Mouse (Mus musculus) Patski (cell line): ENCODE data around the gene Srgap2. TPM values are rescaled to one million over a fixed set of nuclear protein-coding genes. Genes with fewer than 3 reads are reported as not detected.

ENCODE experiments used
- ATAC-seq: fragments of 100-300 bp; one replicate; pipeline ENCODE4 v1.8.0; 2021
- CTCF ChIA-PET: fragments of 350-600 bp; sonication (Branson Sonifier 250); formaldehyde crosslinking; loops from one replicate; lab custom pipeline; 2022; ENCODE audit warnings: inconsistent platforms; lab: Charles Lee
- POLR2A ChIA-PET: fragments of 350-600 bp; sonication (Branson Sonifier 250); formaldehyde crosslinking; loops from one replicate; lab custom pipeline; 2022; ENCODE audit warnings: antibody characterized with exemption, inconsistent platforms; lab: Charles Lee
- DNase-seq: peaks from one replicate; pipeline ENCODE4 v3.0.0-alpha.2; 2011; ENCODE audit warnings: low read depth, low spot score
- H3K27me3 ChIP-seq: fragments of 371-371 bp; one replicate; pipeline ENCODE4 v1.5.1; 2021
- CTCF ChIP-seq: fragments of 100-300 bp; IDR thresholded peaks from one replicate; pipeline ENCODE4 v1.5.1; 2021
- in situ Hi-C: fragments of 300-500 bp; cut with MboI; formaldehyde crosslinking; loops from 3 replicates; pipeline ENCODE4 v1.11.1; 2018; ENCODE audit warnings: low pct_unique_long_range_greater_than_20kb, mixed read lengths
- polyA plus RNA-seq: library from polyadenylated mRNA; unstranded; gene quantifications from one replicate; pipeline ENCODE4 v1.2.3, GENCODE M21; 2021

Gene Srgap2
- polyA plus RNA-seq, 1 experiment from 2014 or later, result 29.4 TPM

GRCm38 (mm10) chr1:131420660-131421059 is 106.5 kb downstream of the Srgap2 start:
- in situ Hi-C loops, result no loop called here
- TF ChIP-seq CTCF, result no peak
- CTCF ChIA-PET, result interaction anchor here (1.1 to 1.8 kb wide), 2 partner anchors 10 to 26 kb away, joined by 3 to 6 read pairs; no protein-coding TSS in a partner anchor
- ATAC-seq (no peak), DNase-seq (no peak)
- H3K27me3 ChIP-seq, result no peaks in the 10 kb centered on the region
- POLR2A ChIA-PET, result no interaction called here

- CTCF ChIA-PET, result interaction anchor here (1.0 kb wide), 1 partner anchor 9 kb away, joined by 3 read pairs; no protein-coding TSS in a partner anchor
These were observed 107.8 kb downstream of the Srgap2 start for GRCm38 (mm10) chr1:131419307-131419706.

GRCm38 (mm10) chr1:131417821-131418660 is 109.1 kb downstream of the Srgap2 start:
- in situ Hi-C loops, result no loop called here
- no peak for TF ChIP-seq CTCF

More at GRCm38 (mm10) chr1:131419307-131419706, 107.8 kb downstream of the Srgap2 start:
- POLR2A ChIA-PET, result no interaction called here
- in situ Hi-C loops, result no loop called here
- no peak for ATAC-seq
- DNase-seq, result no peak
- no peak for TF ChIP-seq CTCF
- no peaks in the 10 kb centered on the region for H3K27me3 ChIP-seq

GRCm38 (mm10) chr1:131417059-131417750 is 109.9 kb downstream of the Srgap2 start:
- TF ChIP-seq CTCF, result no peak
- ChIA-PET CTCF (interaction anchor here (1.1 to 1.3 kb wide), 2 partner anchors 12 to 39 kb away, joined by 3 to 5 read pairs; no protein-coding TSS in a partner anchor), POLR2A (no interaction called here)
- in situ Hi-C loops, result no loop called here
- DNase-seq (no peak), ATAC-seq (no peak)
- no peaks in the 10 kb centered on the region for H3K27me3 ChIP-seq

More at GRCm38 (mm10) chr1:131417821-131418660, 109.1 kb downstream of the Srgap2 start:
- DNase-seq (no peak), ATAC-seq (no peak)
- ChIA-PET CTCF (interaction anchor here (1.1 to 1.3 kb wide), 2 partner anchors 11 to 40 kb away, joined by 3 to 5 read pairs; no protein-coding TSS in a partner anchor), POLR2A (no interaction called here)
- H3K27me3 ChIP-seq, result no peaks in the 10 kb centered on the region

DNA sequence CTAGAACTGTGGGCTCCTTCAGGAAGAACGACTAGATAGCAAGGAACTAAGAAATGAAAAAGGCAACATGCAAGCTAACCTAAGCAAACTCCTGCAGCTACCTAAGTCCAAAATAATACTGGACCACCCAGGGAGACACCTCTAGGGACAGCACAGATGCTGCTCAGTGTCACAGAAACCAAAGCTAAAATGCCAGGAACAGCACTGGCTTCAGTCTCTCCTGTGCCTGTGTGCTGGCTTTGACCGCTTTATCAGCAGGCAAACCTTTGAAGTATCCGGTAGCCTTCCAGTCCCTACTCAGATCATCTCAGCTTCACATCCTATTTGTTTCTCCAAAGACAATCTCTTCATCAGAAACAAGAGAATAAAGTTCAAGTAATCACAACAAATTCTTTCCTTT is 123.6 kb downstream of the Srgap2 start:
- ChIA-PET CTCF (no interaction called here), POLR2A (interaction anchor here (0.6 kb wide), 1 partner anchor 20 kb away, joined by 7 read pairs; no protein-coding TSS in a partner anchor)
- ATAC-seq (no peak), DNase-seq (no peak)
- no peaks in the 10 kb centered on the region for H3K27me3 ChIP-seq
- TF ChIP-seq CTCF, result no peak
- in situ Hi-C loops, result no loop called here

DNA sequence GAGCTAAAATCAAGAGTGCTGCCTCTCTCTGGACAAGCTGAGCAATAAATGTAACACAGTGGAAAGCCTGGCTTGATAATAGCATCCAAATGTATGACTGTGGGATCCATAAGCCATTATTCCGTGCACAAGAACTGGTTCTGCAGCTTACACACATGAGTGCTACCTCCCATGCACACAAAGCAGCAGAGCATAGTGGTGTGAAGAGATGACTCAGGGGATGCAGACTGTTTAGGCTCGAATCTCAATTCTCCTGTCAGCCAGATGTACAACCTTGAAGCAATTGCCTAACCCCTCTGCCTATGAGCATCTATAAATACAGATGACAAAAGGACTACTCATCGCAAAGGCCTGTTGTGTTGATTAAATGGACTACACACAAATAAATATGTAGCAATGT is 126.3 kb downstream of the Srgap2 start:
- TF ChIP-seq CTCF, result no peak
- in situ Hi-C loops, result no loop called here
- ChIA-PET POLR2A (interaction anchor here (0.8 kb wide), 1 partner anchor 28 kb away, joined by 3 read pairs; no protein-coding TSS in a partner anchor), CTCF (interaction anchor here (0.9 to 1.0 kb wide), 2 partner anchors 26 to 154 kb away, joined by 3 read pairs; no protein-coding TSS in a partner anchor)
- no peaks in the 10 kb centered on the region for H3K27me3 ChIP-seq
- ATAC-seq (no peak), DNase-seq (no peak)

- in situ Hi-C loops, result no loop called here
- H3K27me3 ChIP-seq, result no peaks in the 10 kb centered on the region
- no peak for DNase-seq
- no peak for TF ChIP-seq CTCF
- ATAC-seq, result no peak
- ChIA-PET CTCF (interaction anchor here (1.6 kb wide), 1 partner anchor 9 kb away, joined by 3 read pairs; no protein-coding TSS in a partner anchor), POLR2A (no interaction called here)
These were observed 129.0 kb downstream of the Srgap2 start for GRCm38 (mm10) chr1:131398181-131398580.

DNA sequence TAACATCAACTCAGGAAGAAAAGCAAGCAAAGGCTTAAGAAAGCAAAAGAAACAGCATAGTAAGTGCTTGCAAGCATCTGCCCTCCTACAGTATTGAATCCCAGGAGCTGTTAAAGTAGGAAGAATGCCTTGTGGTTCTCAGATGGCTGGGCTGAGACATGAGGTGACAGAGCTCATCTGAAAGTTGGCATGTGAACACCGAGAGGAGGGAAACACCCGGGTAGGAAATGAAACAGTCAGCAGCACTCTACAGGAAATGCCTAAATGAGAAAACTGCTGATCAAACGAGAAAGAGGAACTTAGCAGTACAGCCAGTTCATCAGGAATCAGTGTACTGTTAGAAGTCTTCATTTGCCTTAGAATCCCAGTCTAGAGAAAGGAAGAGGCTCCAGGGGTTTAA is 142.7 kb downstream of the Srgap2 start:
- TF ChIP-seq CTCF, result no peak
- DNase-seq (no peak), ATAC-seq (no peak)
- no peaks in the 10 kb centered on the region for H3K27me3 ChIP-seq
- in situ Hi-C loops, result no loop called here
- ChIA-PET CTCF (interaction anchor here (1.2 kb wide), 1 partner anchor 44 kb away, joined by 3 read pairs; no protein-coding TSS in a partner anchor), POLR2A (no interaction called here)

DNA sequence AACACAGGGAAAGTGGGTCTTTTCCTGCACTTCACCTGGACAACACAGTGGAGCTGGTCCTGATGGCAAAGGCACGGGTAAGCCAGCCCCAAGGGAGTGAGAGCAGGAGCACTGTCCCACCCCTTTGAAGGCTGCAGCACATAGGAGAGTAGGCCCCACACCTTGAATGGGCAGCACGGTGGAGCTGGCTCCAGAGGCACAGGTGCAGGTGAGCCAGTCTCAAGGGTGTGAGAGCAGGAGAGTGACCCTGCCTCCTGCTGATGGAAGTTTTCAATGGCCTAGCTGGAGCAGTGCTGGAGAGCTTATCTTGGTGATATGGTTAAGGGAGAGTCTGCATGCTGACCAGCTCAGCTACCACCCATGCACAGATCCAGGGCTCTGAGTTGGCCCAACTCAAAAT is 145.0 kb downstream of the Srgap2 start:
- ATAC-seq, result no peak
- in situ Hi-C loops, result no loop called here
- CTCF ChIA-PET, result no interaction called here
- no peaks in the 10 kb centered on the region for H3K27me3 ChIP-seq
- DNase-seq, result no peak
- no peak for TF ChIP-seq CTCF
- POLR2A ChIA-PET, result interaction anchor here (1.1 kb wide), 1 partner anchor 12 kb away, joined by 4 read pairs; no protein-coding TSS in a partner anchor

GRCm38 (mm10) chr1:131380254-131380653 is 146.9 kb downstream of the Srgap2 start:
- ATAC-seq, result no peak
- in situ Hi-C loops, result no loop called here
- POLR2A ChIA-PET, result no interaction called here

More at GRCm38 (mm10) chr1:131380254-131380653, 146.9 kb downstream of the Srgap2 start:
- no peak for DNase-seq
- H3K27me3 ChIP-seq, result no peaks in the 10 kb centered on the region
- TF ChIP-seq CTCF, result no peak
- CTCF ChIA-PET, result no interaction called here
